Mouse (Mus musculus) urinary bladder, adult 18-20 months (tissue): ENCODE measurements around the gene Scn2b.

Experiments used
- DNase-seq, 2 experiments: peaks; one replicate each; pipeline ENCODE4 v3.0.0; 2022; ENCODE audit warnings: low spot score in 2 of 2, mixed read lengths in 2 of 2

The Scn2b gene

GRCm38 (mm10) chr9:45173475-45173874 is 55.9 kb downstream of the Scn2b start:
- DNase-seq, result no peak

- no peak for DNase-seq
Observed at GRCm38 (mm10) chr9:45179282-45179681, 61.7 kb downstream of the Scn2b start.
